Mouse (Mus musculus) heart, adult 18-20 months (tissue): ENCODE results near the gene Musk. TPM values are rescaled to one million over a fixed set of nuclear protein-coding genes. Genes with fewer than 3 reads are reported as not detected.
A peak's percentile ranks its signal among the peaks of the same experiment; 100 is the strongest.
"Not testable (repeated sequence)": the region's sequence is repeated elsewhere in the genome, so short reads cannot be mapped to it uniquely, and the experiment has no call there.

Source experiments
- DNase-seq, 2 experiments: peaks; one replicate each; pipeline ENCODE4 v3.0.0; 2021 to 2022; ENCODE audit warnings: mixed read lengths in 1 of 2
- long read RNA-seq, 2 experiments: library from polyadenylated mRNA; stranded (forward); transcript quantifications; one replicate each; pipeline ENCODE4 v2.0.0; 2021
- total RNA-seq, 2 experiments: library from RNA; stranded (reverse); gene quantifications; 2 replicates each; pipeline ENCODE4 v1.2.3; 2021

Musk gene
- under 1 TPM; 0.44 to 0.65 TPM for total RNA-seq
- long read RNA-seq, experiment 1 = 0 reads
- long read RNA-seq, experiment 2 = 0 reads

- no peak for DNase-seq
Measured at GRCm38 (mm10) chr4:58285687-58286086, at the start of gene Musk. Gene Musk (plus strand): TSS chr4:58285960.

- DNase-seq = peak in 1 of 2 experiments; percentile 15
Measured at GRCm38 (mm10) chr4:58240416-58240815, 45.3 kb upstream of the Musk start.

GRCm38 (mm10) chr4:58245544-58245943 lies 40.2 kb upstream of the Musk start:
- DNase-seq = no peak

GRCm38 (mm10) chr4:58252381-58252780 lies 33.4 kb upstream of the Musk start:
- DNase-seq = no peak

GRCm38 (mm10) chr4:58253410-58253809 lies 32.4 kb upstream of the Musk start:
- DNase-seq = peak; percentile 39 to 76

- DNase-seq = not testable (repeated sequence)
Measured at GRCm38 (mm10) chr4:58260767-58261166, 25.0 kb upstream of the Musk start.

- peak in 1 of 2 experiments; percentile 71 for DNase-seq
Measured at GRCm38 (mm10) chr4:58266294-58266693, 19.5 kb upstream of the Musk start.

GRCm38 (mm10) chr4:58268897-58269542 lies 16.7 kb upstream of the Musk start:
- no peak for DNase-seq

GRCm38 (mm10) chr4:58269961-58270360 lies 15.8 kb upstream of the Musk start:
- no peak for DNase-seq

GRCm38 (mm10) chr4:58270956-58271355 lies 14.8 kb upstream of the Musk start:
- DNase-seq = no peak

GRCm38 (mm10) chr4:58271504-58272162 lies 14.1 kb upstream of the Musk start:
- peak in 1 of 2 experiments; percentile 30 for DNase-seq

- DNase-seq = peak; percentile 29 to 47
Measured at GRCm38 (mm10) chr4:58275261-58275895, 10.4 kb upstream of the Musk start.

- DNase-seq = peak; percentile 80 to 88
Measured at GRCm38 (mm10) chr4:58278368-58278767, 7.4 kb upstream of the Musk start.

GRCm38 (mm10) chr4:58280121-58280520 lies 5.6 kb upstream of the Musk start:
- DNase-seq = peak; percentile 25 to 32

- no peak for DNase-seq
Measured at GRCm38 (mm10) chr4:58286368-58287090, 769 bp downstream of the Musk start.

GRCm38 (mm10) chr4:58288753-58289152 lies 3.0 kb downstream of the Musk start:
- DNase-seq = peak; percentile 50 to 60

- no peak for DNase-seq
Measured at GRCm38 (mm10) chr4:58291828-58292227, 6.1 kb downstream of the Musk start.

- no peak for DNase-seq
Measured at GRCm38 (mm10) chr4:58293099-58293498, 7.3 kb downstream of the Musk start.

- no peak for DNase-seq
Measured at GRCm38 (mm10) chr4:58303862-58304261, 18.1 kb downstream of the Musk start.

GRCm38 (mm10) chr4:58304564-58304963 lies 18.8 kb downstream of the Musk start:
- DNase-seq = no peak

- DNase-seq = no peak
Measured at GRCm38 (mm10) chr4:58307421-58307820, 21.7 kb downstream of the Musk start.

- no peak for DNase-seq
Measured at GRCm38 (mm10) chr4:58313344-58313743, 27.6 kb downstream of the Musk start.
